Mouse (Mus musculus): ENCODE measurements around the gene Cxcl10. TPM values are rescaled to one million over a fixed set of nuclear protein-coding genes. Genes with fewer than 3 reads are reported as not detected.

The Cxcl10 gene
- total RNA-seq, 1 experiment: 3.3 TPM

DNA sequence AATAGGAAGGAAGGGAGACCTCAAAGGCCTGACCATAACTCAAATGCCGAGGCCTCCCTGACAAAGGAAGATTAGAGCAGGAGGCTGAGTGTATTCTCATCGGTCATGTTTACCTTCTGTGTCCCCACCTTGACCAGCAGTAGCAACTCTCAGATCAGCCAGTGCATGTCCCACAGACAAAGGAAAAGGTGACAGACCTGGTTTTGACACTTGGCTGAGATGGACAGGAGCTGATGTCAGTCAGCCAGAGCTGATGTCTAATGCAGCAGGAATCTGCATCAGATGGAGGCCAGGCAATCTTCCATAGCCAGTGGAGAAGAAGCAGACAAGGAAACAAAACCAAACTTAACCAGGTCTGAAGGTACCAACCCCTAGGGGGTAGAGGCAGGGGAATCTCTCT lies 23.9 kb upstream of the Cxcl10 start:
- no peak overlapping the region for H3K27ac ChIP-seq (ENCODE audit: insufficient read depth, low read depth, low read length, poor library complexity, severe bottlenecking)
- DNase-seq (ENCODE audit: low read depth, low spot score): no peak
- H3K9ac ChIP-seq (ENCODE audit: insufficient read depth, low read depth, low read length, poor library complexity, severe bottlenecking): no peak overlapping the region
- no peak for TF ChIP-seq CHD2 (IDR thresholded peaks at IDR 0.05; ENCODE audit: low read depth, low read length)
- TF ChIP-seq ZC3H11A (IDR thresholded peaks at IDR 0.05; ENCODE audit: borderline replicate concordance, low read depth, low read length): no peak
- H3K4me1 ChIP-seq (ENCODE audit: control insufficient read depth in 2 of 2, insufficient read depth in 2 of 2, low read length in 2 of 2, poor library complexity in 1 of 2): no peaks in the 10 kb centered on the region
- H3K36me3 ChIP-seq (ENCODE audit: control insufficient read depth, insufficient read depth, low read length, poor library complexity, severe bottlenecking): no peaks in the 10 kb centered on the region
- in situ Hi-C loops (cut with MboI; ENCODE audit: low sequenced_read_pairs in 2 of 2, unreplicated experiment in 2 of 2): no loop called here
- no peaks in the 10 kb centered on the region for H3K9me3 ChIP-seq (ENCODE audit: control insufficient read depth, insufficient read depth, low read depth, low read length)
- no peak overlapping the region for H3K4me3 ChIP-seq (ENCODE audit: insufficient read depth in 1 of 2, low read depth in 1 of 2, low read length in 2 of 2, poor library complexity in 1 of 2, severe bottlenecking in 1 of 2)

DNA sequence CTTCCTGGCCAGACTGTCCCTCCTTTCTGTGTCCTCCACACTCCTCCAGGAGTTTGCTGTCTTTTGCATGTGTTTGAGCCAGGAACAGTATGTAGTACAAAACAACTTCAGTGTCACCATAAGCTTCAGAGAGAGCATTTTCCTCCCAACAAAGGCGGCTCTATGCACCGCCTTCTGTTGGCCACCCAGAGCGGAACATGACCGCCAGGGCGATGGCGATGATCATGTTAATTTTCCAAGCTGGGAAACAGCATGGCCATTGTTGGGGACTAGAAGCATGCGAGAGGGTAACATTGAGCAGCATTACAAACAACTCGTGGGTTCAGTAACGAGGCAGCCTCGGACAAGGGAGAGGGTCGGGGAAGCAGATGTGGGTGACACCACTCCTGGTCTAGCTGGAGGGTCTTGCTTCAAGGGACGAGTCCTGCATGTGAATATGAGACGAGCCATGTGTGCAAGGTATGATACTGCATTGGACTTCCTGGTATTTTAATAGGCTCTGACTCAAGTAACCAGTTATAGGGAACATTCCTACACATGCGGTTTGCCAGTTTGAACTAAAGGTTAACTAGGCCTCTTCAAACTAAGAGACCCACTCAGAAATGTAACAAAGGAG lies 22.8 kb upstream of the Cxcl10 start:
- DNase-seq (ENCODE audit: low read depth, low spot score): no peak
- TF ChIP-seq HCFC1 (IDR thresholded peaks at IDR 0.05; ENCODE audit: borderline replicate concordance, insufficient read depth, low read length) (no peak), ZC3H11A (IDR thresholded peaks at IDR 0.05; ENCODE audit: borderline replicate concordance, low read depth, low read length) (no peak), ZNF384 (IDR thresholded peaks at IDR 0.05; ENCODE audit: low read depth, low read length) (no peak), MAFK (IDR thresholded peaks at IDR 0.05; ENCODE audit: insufficient read depth, low read depth, low read length) (no peak), CHD2 (IDR thresholded peaks at IDR 0.05; ENCODE audit: low read depth, low read length) (no peak)
- Histone ChIP-seq H3K4me1 (ENCODE audit: control insufficient read depth in 2 of 2, insufficient read depth in 2 of 2, low read length in 2 of 2, poor library complexity in 1 of 2) (no peaks in the 10 kb centered on the region), H3K9me3 (ENCODE audit: control insufficient read depth, insufficient read depth, low read depth, low read length) (no peaks in the 10 kb centered on the region), H3K36me3 (ENCODE audit: control insufficient read depth, insufficient read depth, low read length, poor library complexity, severe bottlenecking) (no peaks in the 10 kb centered on the region), H3K9ac (ENCODE audit: insufficient read depth, low read depth, low read length, poor library complexity, severe bottlenecking) (no peak overlapping the region), H3K4me3 (ENCODE audit: insufficient read depth in 1 of 2, low read depth in 1 of 2, low read length in 2 of 2, poor library complexity in 1 of 2, severe bottlenecking in 1 of 2) (no peak overlapping the region), H3K27ac (ENCODE audit: insufficient read depth, low read depth, low read length, poor library complexity, severe bottlenecking) (no peak overlapping the region)
- in situ Hi-C loops (cut with MboI; ENCODE audit: low sequenced_read_pairs in 2 of 2, unreplicated experiment in 2 of 2): no loop called here

DNA sequence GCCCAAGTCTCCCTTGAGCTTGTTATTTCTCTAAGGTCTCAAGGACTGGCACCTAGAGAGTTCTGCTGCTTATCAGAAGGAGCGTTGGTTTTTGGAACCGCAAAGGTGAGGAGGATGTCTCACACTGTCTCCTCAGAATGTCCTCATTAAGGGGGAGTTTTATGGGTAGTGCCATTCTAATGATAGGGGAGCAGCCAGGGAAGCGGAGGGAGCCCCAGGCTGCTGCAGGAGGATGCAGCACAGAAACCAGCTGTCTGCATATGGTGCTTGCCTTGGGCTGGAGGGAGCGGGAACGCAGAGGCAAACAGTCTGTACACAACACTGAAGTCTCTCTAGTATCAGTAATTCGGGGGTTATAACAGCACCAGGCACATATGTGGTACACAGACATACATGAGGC lies 22.2 kb upstream of the Cxcl10 start:
- Histone ChIP-seq H3K4me1 (ENCODE audit: control insufficient read depth in 2 of 2, insufficient read depth in 2 of 2, low read length in 2 of 2, poor library complexity in 1 of 2) (no peaks in the 10 kb centered on the region), H3K4me3 (ENCODE audit: insufficient read depth in 1 of 2, low read depth in 1 of 2, low read length in 2 of 2, poor library complexity in 1 of 2, severe bottlenecking in 1 of 2) (no peak overlapping the region), H3K36me3 (ENCODE audit: control insufficient read depth, insufficient read depth, low read length, poor library complexity, severe bottlenecking) (no peaks in the 10 kb centered on the region), H3K27ac (ENCODE audit: insufficient read depth, low read depth, low read length, poor library complexity, severe bottlenecking) (no peak overlapping the region), H3K9me3 (ENCODE audit: control insufficient read depth, insufficient read depth, low read depth, low read length) (no peaks in the 10 kb centered on the region), H3K9ac (ENCODE audit: insufficient read depth, low read depth, low read length, poor library complexity, severe bottlenecking) (no peak overlapping the region)
- in situ Hi-C loops (cut with MboI; ENCODE audit: low sequenced_read_pairs in 2 of 2, unreplicated experiment in 2 of 2): no loop called here
- no peak for DNase-seq (ENCODE audit: low read depth, low spot score)
- TF ChIP-seq MAFK (IDR thresholded peaks at IDR 0.05; ENCODE audit: insufficient read depth, low read depth, low read length): no peak
- no peak for TF ChIP-seq CHD2 (IDR thresholded peaks at IDR 0.05; ENCODE audit: low read depth, low read length)
- no peak for TF ChIP-seq HCFC1 (IDR thresholded peaks at IDR 0.05; ENCODE audit: borderline replicate concordance, insufficient read depth, low read length)
- no peak for TF ChIP-seq ZC3H11A (IDR thresholded peaks at IDR 0.05; ENCODE audit: borderline replicate concordance, low read depth, low read length)
- no peak for TF ChIP-seq ZNF384 (IDR thresholded peaks at IDR 0.05; ENCODE audit: low read depth, low read length)

DNA sequence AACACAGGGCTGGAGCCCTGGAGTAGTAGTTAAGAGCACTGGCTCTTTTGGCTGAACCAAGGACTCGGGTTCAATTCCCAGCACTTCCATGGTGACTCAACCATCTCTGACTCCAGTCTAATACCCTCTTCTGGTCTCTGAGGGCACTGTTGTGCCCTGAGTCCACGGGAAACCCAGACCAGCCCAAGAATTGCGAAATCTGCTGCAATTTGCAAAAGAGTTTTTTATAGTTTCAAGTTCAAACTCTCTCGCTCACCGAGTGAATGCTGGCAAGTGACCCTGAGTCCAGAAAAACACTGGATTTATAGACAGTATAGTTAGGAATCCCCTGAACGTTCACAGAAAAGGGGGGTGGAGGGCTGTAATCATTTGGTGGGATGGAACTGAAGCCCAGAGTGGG lies 21.7 kb upstream of the Cxcl10 start:
- H3K4me1 ChIP-seq (ENCODE audit: control insufficient read depth in 2 of 2, insufficient read depth in 2 of 2, low read length in 2 of 2, poor library complexity in 1 of 2): no peaks in the 10 kb centered on the region
- no peak for DNase-seq (ENCODE audit: low read depth, low spot score)
- H3K27ac ChIP-seq (ENCODE audit: insufficient read depth, low read depth, low read length, poor library complexity, severe bottlenecking): no peak overlapping the region
- in situ Hi-C loops (cut with MboI; ENCODE audit: low sequenced_read_pairs in 2 of 2, unreplicated experiment in 2 of 2): no loop called here
- no peaks in the 10 kb centered on the region for H3K36me3 ChIP-seq (ENCODE audit: control insufficient read depth, insufficient read depth, low read length, poor library complexity, severe bottlenecking)
- H3K4me3 ChIP-seq (ENCODE audit: insufficient read depth in 1 of 2, low read depth in 1 of 2, low read length in 2 of 2, poor library complexity in 1 of 2, severe bottlenecking in 1 of 2): no peak overlapping the region
- TF ChIP-seq HCFC1 (IDR thresholded peaks at IDR 0.05; ENCODE audit: borderline replicate concordance, insufficient read depth, low read length) (no peak), ZC3H11A (IDR thresholded peaks at IDR 0.05; ENCODE audit: borderline replicate concordance, low read depth, low read length) (no peak), MAFK (IDR thresholded peaks at IDR 0.05; ENCODE audit: insufficient read depth, low read depth, low read length) (no peak), ZNF384 (IDR thresholded peaks at IDR 0.05; ENCODE audit: low read depth, low read length) (no peak), CHD2 (IDR thresholded peaks at IDR 0.05; ENCODE audit: low read depth, low read length) (no peak)
- H3K9me3 ChIP-seq (ENCODE audit: control insufficient read depth, insufficient read depth, low read depth, low read length): no peaks in the 10 kb centered on the region
- no peak overlapping the region for H3K9ac ChIP-seq (ENCODE audit: insufficient read depth, low read depth, low read length, poor library complexity, severe bottlenecking)
